Mouse (Mus musculus) urinary bladder, postnatal 14 days (tissue): ENCODE data around the gene Zfp697.
"Not testable (repeated sequence)": the region's sequence is repeated elsewhere in the genome, so short reads cannot be mapped to it uniquely, and the experiment has no call there.

Experiments
- DNase-seq: peaks from one replicate; pipeline ENCODE4 v3.0.0; 2021; ENCODE audit warnings: low spot score

The Zfp697 gene

DNA sequence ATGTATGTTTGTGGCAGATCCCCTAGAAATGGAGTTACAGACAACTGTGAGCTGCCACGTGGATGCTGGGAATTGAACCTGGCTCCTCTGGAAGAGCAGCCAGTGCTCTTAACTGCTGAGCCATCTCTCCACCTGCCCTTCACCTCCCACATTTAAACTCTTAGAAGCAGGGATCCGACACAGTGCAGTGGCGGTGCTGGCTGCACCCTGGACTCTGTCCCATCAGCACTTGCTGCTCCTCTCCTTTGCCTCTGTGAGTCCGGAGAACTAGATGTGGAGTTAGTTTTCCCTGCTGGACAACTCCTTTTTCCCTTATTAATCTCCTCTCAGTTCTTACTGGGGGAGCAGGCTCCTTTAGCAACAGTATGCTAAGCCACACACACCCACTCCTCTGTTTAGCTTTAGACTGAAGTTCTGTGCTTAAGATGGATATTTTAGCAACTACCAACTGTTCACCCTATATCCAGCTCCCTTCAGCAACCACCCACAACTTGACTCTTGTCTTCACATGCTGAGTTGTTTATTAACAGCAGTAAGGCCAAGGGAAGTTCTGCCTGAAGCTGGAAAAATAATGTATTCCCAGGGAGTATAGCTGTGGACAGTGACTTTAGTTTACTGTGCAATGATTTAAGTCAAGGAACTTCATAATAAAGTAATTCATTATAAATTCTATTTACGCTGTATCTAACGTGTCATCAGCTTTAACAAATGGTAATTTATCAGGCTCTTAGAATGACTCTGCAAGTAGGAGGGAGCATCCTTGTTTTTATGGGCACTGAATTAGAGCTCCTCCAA, 36.9 kb downstream of the Zfp697 start:
- DNase-seq = no peak

DNA sequence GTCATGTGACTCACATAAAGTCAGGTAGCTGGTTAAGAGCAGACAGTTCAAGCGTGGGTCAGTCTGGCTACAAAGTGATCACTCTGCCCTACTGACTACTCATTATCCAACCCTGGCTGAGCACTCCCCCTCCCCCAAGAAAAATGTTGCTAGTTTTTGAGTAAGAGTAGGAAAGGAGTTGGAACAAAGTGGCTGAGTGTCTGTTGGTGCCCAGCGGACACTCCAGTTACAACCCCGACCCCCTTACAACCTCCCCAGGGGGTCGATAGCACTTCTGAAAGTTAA, 37.5 kb downstream of the Zfp697 start:
- DNase-seq = no peak

DNA sequence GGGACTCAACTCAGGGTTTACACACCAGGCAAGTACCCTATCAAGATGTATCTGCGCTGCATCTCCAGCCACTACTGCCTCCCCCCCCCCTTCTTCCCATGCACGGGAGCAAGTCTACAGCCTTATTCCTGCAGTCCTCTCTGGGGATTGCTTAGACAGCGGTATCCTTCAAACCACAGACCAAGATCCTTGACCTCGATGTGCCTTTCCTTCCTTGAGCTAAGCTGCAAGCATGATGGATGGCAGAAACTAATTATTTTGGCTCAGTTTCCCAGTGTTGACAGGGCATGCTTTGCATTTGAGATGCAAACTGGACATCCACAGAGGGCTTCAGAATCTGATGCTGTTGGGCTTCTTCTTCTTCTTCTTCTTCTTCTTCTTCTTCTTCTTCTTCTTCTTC, 40.7 kb downstream of the Zfp697 start:
- DNase-seq = no peak

DNA sequence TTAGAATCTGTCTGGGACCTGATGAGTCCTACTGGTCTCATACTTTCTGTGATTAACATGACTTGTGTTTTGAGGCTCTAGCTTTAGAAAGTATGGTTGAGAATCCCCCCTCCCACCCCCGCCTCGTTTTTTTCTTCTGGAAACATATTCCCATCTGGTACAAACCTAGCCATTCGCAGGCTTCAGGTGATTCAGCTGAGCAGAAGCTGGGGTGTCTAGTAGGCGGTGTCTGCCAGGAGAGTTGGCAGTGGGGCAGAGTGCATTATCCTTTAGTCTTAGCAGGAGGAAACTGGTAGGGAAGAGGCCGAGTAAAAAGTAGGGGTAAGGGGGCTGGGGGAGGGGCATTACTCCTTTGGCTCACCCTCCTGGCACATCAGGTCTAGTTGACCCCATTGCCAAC, 44.5 kb downstream of the Zfp697 start:
- no peak for DNase-seq

- DNase-seq = no peak
Observed at GRCm38 (mm10) chr3:98427260-98427599, 45.0 kb downstream of the Zfp697 start.

DNA sequence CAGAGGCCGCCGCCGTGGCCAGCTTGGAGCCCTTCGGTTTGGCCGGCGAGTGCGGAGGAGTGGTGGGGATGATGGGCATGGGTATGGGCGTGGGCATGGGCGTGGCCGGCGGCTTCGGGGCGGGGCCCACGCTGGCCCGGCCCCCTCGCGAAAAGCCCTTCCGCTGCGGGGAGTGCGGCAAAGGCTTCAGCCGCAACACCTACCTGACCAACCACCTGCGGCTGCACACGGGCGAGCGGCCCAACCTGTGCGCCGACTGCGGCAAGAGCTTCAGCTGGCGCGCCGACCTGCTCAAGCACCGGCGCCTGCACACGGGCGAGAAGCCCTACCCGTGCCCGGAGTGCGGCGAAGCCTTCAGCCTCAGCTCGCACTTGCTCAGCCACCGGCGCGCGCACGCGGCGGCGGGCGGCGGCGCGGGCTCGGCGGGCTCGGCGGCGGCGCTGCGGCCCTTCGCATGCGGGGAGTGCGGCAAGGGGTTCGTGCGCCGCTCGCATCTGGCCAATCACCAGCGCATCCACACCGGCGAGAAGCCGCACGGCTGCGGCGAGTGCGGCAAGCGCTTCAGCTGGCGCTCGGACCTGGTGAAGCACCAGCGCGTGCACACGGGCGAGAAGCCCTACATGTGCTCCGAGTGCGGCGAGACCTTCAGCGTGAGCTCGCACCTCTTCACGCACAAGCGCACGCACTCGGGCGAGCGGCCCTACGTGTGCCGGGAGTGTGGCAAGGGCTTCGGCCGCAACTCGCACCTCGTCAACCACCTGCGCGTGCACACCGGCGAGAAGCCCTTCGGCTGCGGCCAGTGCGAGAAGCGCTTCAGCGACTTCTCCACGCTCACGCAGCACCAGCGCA, 45.6 kb downstream of the Zfp697 start:
- peak; percentile 66 for DNase-seq

GRCm38 (mm10) chr3:98428449-98428775, 46.2 kb downstream of the Zfp697 start:
- no peak for DNase-seq

GRCm38 (mm10) chr3:98428928-98429525, 46.8 kb downstream of the Zfp697 start:
- no peak for DNase-seq

- DNase-seq = no peak
Observed at GRCm38 (mm10) chr3:98434088-98434816, 52.0 kb downstream of the Zfp697 start.

DNA sequence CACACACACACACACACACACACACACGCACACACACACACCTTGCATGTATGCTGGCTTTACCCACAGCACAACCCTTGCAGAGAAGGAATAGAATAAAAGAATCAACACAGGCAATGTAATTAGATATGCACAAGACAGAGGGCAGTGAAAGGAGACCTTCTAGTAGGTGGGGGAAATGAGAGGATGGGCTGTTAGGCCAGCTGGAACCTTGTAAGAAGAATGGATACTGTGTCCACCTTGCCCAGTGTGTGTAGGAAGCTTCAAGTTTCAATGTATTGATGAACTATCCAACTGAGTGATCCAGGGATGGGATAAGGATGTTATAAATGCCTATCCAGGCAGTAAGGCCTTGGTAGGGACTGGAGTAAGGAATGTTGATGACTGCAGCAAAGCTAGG, 52.8 kb downstream of the Zfp697 start:
- no peak for DNase-seq

DNA sequence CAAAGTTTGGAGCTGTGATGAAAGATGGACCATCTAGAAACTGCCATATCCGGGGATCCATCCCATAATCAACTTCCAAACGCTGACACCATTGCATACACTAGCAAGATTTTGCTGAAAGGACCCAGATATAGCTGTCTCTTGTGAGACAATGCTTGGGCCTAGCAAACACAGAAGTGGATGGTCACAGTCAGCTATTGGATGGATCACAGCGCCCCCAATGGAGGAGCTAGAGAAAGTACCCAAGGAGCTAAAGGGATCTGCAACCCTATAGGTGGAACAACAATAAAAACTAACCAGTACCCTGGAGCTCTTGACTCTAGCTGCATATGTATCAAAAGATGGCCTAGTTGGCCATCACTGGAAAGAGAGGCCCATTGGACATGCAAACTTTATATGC, 60.0 kb downstream of the Zfp697 start:
- DNase-seq = not testable (repeated sequence)

- not testable (repeated sequence) for DNase-seq
Observed at GRCm38 (mm10) chr3:98443149-98443779, 61.0 kb downstream of the Zfp697 start.

GRCm38 (mm10) chr3:98443924-98444323, 61.7 kb downstream of the Zfp697 start:
- not testable (repeated sequence) for DNase-seq

DNA sequence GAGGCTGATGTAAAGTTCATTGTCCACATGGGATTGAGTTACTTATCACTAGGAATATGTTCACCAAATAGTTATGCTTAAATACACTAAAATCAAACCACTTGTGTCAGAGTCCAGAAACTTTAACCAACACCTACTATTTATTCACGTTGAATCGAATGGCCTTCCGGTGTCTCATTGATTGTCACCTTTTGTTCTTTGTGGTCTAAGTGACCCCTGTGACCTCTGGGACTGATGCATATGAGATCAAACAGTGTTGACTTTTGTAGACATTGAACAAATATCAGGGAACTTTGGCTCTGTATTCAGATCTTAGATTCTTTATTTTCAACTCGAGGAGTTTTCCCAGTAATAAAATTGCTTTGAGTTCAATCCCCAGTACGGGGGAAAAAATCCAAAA, 71.5 kb downstream of the Zfp697 start:
- DNase-seq = not testable (repeated sequence)

- not testable (repeated sequence) for DNase-seq
Observed at GRCm38 (mm10) chr3:98457026-98457425, 74.8 kb downstream of the Zfp697 start, which contains the start of gene Gm4450. TSS of gene Gm4450 (minus strand) at chr3:98457126.

DNA sequence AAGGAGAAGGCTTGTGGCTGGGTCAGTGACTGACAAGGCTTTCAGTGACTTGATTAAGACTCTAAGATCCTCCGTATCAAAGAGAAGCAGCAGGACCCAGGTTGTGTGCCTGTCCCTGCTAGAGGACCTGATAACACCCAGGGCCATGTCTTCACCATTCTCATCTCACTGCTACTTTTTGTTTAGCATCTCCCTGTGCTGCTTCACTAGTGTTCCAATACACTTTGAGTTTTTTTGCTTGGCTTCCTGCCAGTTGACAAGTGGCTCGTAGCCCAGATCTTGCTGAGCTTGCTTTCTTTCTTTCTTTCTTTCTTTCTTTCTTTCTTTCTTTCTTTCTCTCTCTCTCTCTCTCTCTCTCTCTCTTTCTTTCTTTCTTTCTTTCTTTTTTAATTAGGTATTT, 87.1 kb downstream of the Zfp697 start:
- not testable (repeated sequence) for DNase-seq

DNA sequence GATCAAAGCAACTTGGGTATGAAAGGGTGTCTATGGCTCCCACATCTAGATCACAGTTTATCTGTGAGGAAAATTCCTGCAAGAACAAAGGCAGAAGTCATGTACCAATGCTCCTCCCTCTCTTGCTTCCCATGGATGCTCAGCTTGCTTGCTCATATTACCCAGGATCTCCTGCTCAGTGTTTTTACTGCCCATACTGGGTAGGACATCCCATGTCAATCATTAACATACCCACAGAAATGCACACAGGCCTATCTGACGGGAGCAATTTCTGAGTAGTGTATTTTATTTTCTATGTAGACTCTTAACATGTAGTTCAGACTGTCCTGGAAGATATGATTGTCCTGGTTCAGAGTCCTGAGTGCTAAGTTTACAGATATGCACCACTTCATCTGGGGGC, 88.8 kb downstream of the Zfp697 start:
- DNase-seq = not testable (repeated sequence)

- not testable (repeated sequence) for DNase-seq
Observed at GRCm38 (mm10) chr3:98471499-98471898, 89.2 kb downstream of the Zfp697 start.

- not testable (repeated sequence) for DNase-seq
Observed at GRCm38 (mm10) chr3:98494184-98494583, 111.9 kb downstream of the Zfp697 start.

- not testable (repeated sequence) for DNase-seq
Observed at GRCm38 (mm10) chr3:98495055-98495454, 112.8 kb downstream of the Zfp697 start.

DNA sequence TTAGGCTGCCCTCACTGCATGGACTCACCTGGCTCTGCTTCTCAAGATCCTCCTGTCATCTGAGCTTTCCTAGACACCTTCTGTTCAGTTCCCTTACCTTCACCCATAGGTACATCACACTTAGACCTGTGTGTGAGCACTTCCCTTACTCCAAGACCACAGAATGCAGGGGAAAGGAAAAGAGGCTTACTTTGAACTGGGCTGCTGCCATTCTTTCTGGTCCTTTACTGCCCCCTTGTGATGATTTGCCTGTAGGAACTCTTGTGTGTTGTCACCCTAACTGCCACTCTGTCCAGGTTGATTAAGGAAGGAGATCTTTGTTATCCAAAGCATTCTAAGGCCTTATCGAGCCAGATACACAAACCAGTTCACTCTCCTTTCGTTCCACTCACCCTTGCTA, 114.5 kb downstream of the Zfp697 start:
- DNase-seq = not testable (repeated sequence)

GRCm38 (mm10) chr3:98497401-98497800, 115.1 kb downstream of the Zfp697 start:
- DNase-seq = not testable (repeated sequence)
